Mouse (Mus musculus) liver (tissue): ENCODE data around the gene Mboat2.

Source experiments
- DNase-seq: peaks from one replicate; pipeline ENCODE4 v3.0.0-alpha.2; 2020; ENCODE audit warnings: mixed read lengths

The Mboat2 gene

DNA sequence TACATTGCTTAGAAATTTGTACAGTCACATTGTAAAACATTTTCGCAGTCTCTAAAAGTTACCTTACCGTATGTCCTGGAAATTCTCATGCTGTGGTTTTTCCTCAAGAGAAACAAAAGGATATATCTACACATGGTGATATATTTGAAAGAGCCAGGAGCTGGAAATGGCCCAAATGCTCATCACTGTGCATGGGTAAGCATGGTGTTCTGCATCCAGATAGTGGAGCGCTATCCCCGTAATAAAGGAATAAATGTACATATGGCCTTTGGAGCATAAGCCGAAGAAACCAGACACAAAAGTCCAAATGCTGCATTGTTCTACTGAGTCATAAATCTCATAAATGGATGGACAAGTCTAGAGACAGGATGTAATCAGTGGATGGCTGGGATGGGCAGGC, 72.1 kb downstream of the Mboat2 start:
- DNase-seq: no peak

DNA sequence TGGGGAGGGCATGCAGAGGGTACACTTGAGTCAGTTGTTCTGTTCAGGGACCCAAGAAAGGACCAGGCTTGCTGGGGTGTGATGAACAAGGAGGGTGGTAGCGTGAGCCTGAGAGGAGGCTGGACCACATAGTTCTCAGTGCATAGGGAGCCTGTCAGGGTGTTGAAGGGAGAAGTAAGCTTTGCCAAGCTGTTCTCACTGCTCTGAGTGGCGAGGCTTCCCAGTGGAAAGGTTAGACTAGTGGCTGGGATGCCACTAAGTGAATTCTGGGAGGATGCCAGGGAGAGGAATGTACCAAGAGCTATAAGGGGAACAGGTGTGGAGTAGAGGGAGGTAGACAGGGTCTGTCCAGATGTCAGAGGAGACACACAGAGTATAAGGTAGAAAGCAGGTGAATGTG, 77.2 kb downstream of the Mboat2 start:
- no peak for DNase-seq

DNA sequence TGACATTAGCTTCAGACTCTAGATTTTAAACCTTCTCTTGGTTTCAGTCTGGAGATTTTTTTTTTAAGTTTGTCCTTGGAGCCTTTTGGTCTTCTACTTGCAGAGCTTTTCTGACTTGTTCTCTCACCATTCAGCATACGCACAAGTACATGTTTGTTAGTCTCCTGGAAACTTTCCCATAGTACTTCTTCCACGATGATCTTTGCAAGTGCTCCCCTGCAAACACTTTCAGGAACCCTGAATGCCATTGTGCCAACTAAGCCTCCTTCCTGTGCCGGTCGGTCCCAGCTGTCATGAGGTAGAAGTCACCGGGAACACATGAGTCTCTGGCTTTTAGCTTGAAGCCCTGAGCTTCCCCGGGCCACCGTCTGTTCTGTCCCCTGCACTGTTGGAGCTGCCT, 79.0 kb downstream of the Mboat2 start:
- no peak for DNase-seq

DNA sequence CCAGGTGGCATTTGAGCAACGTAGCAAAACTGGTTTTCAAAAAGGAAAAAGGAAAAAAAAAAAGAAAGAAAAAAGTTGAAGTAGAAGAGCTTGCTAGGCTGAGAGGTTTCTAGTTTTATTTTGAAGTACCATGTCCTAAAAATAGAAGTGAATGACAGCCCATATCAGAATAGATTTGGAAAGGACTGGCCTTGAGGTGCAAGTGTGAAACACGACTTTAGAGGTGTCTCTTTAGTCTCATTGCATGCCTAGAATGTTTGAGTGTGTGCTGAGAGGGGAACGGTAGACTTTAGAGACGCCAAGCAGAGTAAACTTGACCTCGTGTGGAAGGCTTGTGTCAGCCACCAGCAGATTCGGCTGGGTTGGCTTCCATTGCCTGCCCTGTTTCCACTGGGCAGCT, 81.5 kb downstream of the Mboat2 start:
- no peak for DNase-seq

DNA sequence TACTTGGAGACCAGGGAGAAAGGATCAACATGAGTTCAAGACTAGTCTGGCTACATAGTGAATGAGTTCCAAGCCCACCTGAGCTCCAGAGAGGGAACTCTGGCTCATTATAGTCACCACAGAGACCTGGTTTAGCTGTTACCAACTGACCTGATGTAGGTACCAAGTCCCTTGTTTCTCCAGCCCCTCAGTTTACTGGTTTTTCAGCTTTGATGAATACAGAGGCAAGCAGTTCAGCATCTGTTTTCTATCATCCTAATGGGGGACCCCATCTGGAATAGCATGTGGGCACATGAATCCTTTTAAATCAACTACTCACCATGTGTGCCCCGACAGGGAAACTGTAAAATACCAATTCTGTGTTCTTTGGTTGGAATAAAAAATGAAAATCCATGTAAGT, 82.2 kb downstream of the Mboat2 start:
- no peak for DNase-seq

- no peak for DNase-seq
Measured at GRCm38 (mm10) chr12:24918575-24919262, 88.0 kb downstream of the Mboat2 start.

DNA sequence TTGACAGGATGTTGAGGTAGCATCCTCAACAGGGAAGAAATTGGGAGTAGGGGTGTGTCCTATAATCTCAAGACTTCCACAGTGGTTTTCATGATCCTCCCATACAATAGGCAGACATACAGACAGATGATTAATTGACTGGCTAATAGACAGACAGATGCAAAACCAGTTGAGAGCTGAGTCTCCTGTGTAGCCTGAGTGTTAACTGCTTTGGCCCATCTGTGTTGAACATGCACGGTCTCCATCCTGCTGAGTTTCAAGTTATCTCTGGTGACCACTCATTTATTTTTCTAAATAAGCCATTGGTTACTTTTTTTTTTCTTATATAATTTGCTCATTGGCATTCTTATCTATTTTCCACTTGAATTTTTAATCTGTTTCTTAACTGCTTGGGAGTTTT, 90.2 kb downstream of the Mboat2 start:
- DNase-seq: no peak

- DNase-seq: no peak
Measured at GRCm38 (mm10) chr12:24924003-24924402, 93.3 kb downstream of the Mboat2 start.

- no peak for DNase-seq
Measured at GRCm38 (mm10) chr12:24925276-24925675, 94.6 kb downstream of the Mboat2 start.

DNA sequence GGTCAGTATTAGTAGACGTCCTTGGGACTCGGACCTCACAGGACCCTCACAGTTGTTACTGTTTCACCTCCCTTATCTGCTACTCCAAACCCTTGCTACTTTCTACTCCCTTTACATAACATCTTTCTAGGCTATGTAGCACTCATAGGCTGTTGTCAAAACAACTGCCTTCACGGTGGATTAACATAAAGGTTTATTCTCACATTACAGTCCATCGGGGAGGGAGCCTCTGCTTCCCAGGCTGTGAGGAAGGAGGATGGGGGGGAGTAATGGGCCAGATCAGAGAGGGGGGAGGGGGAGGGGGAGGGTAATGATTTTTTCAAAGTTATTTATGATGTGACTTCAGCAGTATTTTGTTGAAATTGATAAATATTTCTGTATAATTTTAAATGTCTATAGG, 95.0 kb downstream of the Mboat2 start:
- no peak for DNase-seq

GRCm38 (mm10) chr12:24928051-24928748, 97.5 kb downstream of the Mboat2 start:
- DNase-seq: no peak

DNA sequence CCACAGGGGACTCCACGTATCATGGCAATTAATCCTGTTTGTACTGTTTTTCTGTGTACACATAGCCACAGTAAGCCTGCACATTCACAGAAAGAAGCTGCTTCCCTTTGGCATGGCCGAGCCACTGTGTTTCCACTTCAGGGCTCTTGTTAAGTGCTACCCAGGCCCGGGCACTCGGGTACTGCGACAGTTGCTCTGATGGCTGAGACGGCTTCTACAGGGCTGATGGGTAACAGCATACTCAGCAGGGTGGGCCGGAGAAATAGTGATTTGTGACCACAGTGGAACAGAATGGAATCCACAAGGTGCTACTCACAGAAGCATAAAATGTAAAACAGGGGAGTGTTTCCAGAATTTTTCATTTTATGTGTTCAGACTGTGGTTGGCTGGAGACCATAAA, 98.4 kb downstream of the Mboat2 start:
- DNase-seq: no peak

GRCm38 (mm10) chr12:24930760-24931159, 100.1 kb downstream of the Mboat2 start:
- DNase-seq: peak; percentile 44

GRCm38 (mm10) chr12:24932120-24932519, 101.4 kb downstream of the Mboat2 start:
- DNase-seq: no peak

- DNase-seq: no peak
Measured at GRCm38 (mm10) chr12:24933206-24933775, 102.6 kb downstream of the Mboat2 start.

DNA sequence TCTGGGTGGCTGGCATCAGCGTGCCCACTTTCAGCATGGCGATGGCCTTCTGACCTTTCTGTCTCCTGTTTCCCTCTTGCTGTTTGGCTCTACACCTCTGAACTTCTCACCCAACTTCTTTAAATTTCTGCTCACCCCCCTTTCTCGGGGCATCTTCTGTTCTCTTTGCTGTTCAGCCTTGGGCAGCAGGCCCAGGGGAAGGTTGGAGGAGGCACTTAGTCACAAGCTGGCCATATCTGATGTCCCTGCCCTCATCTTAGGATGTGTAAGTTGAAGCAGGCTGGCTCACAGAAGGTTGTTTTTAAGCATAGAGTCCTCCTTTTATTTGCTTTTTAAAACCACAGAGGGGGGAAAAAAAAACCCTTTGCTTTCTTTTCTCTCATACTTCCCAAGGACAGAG, 103.3 kb downstream of the Mboat2 start:
- DNase-seq: no peak

DNA sequence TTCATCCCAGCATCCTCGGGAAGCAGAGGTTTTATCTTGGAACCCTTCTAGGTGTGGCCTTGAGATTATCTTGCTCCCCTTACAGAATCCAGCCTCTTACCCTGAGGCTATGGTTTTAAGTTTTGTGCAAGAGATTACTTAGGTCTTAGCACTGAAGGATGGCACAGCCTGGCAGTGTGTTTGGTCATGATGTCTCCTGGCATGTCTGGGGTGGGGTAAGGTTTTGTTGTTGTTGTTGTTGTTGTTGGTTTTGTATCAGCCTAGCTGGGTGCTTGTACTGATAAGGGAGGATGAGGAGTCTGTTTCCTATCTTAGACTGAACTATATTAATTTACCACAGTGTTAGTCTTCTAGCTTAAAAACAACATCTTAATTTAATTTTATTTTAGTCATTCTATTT, 105.6 kb downstream of the Mboat2 start:
- DNase-seq: no peak

DNA sequence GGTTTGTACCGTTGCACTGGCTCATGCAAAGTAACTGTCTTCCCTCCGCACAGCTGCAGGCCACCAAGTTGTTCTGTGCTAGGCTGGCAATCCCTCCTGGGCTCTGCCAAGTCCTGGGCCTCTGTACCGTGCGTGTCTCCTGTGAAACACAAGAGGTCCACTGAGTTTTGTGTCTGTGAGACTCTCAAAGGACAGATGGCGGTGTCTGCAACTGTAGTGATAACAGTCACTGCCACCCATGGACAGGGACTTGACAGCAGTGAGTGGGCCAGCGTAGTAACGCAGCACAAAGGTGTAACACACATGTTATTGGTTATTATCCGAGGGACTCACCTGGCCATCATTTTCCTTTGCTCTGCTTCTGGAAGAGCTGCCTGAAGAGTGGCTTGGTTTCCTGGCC, 108.7 kb downstream of the Mboat2 start:
- DNase-seq: no peak

GRCm38 (mm10) chr12:24942619-24943287, 112.1 kb downstream of the Mboat2 start:
- peak; percentile 78 for DNase-seq

DNA sequence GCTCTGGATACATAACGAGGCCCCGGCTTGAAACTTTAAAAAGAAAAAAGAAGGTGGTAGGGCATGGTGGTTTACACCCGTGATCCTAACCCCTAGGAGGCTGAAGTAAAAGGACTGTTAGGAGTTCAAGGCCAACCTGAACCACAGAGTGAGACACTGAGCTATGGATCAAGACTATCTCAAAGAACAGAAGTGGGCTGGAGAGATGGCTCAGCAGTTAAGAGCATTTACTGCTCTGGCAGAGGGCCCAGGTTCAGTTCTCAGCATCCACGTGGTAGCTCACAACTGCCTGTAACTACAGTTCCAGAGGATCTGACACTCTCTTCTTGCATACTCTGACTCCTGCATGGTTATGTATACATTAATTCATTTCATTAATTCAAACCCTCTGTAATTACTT, 112.7 kb downstream of the Mboat2 start:
- peak; percentile 42 for DNase-seq

DNA sequence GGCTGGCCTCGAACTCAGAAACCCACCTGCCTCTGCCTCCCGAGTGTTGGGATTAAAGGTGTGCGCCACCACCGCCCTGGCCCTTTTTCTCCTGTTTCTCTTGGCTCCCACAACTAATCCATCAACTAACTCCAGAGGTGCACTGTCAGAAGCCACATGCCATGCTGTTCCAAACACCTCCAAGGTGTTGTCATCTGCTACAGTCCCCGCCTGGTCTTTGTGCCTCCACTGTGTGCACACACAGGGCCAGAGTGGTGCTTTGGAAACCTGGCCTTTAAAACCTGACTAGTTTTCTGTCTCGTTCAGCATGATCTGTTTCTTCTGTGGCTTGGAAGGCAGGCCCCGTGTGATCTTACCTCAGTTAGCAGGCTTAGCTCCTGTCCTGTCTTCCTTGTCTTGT, 113.9 kb downstream of the Mboat2 start:
- no peak for DNase-seq

GRCm38 (mm10) chr12:24947065-24947464, 116.4 kb downstream of the Mboat2 start:
- DNase-seq: no peak

DNA sequence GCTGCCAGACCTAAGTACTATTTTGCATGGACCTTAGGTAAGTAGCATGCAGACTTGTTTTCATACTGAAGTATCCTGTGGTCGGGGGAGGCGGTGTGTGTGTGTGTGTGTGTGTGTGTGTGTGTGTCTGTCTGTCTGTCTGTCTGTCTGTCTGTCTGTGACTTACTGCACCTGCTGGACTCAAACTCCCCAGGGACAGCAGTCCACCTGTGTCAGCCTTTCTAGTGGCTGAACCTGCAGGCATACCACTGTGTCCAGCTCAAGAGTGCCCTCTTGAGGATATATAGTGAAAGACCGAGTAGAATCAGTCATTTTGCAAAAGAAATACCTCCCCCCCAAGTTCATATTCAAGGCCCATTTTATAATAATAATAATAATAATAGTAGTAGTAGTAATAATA, 117.7 kb downstream of the Mboat2 start:
- peak; percentile 42 for DNase-seq
